Mouse (Mus musculus) urinary bladder, adult 2 months (tissue): ENCODE data around the gene Tatdn2. TPM values are rescaled to one million over a fixed set of nuclear protein-coding genes. Genes with fewer than 3 reads are reported as not detected.

ENCODE experiments used
- DNase-seq: peaks from one replicate; pipeline ENCODE4 v3.0.0; 2022; ENCODE audit warnings: low spot score
- polyA plus RNA-seq: library from polyadenylated mRNA; depleted of rRNA; stranded (reverse); fragments of >200 nt; gene quantifications from 2 replicates; pipeline ENCODE4 v1.2.3, GENCODE M21; 2012; rRNA removed

Gene Tatdn2
- polyA plus RNA-seq, result 29.3 and 31.7 TPM in 2 replicates

DNA sequence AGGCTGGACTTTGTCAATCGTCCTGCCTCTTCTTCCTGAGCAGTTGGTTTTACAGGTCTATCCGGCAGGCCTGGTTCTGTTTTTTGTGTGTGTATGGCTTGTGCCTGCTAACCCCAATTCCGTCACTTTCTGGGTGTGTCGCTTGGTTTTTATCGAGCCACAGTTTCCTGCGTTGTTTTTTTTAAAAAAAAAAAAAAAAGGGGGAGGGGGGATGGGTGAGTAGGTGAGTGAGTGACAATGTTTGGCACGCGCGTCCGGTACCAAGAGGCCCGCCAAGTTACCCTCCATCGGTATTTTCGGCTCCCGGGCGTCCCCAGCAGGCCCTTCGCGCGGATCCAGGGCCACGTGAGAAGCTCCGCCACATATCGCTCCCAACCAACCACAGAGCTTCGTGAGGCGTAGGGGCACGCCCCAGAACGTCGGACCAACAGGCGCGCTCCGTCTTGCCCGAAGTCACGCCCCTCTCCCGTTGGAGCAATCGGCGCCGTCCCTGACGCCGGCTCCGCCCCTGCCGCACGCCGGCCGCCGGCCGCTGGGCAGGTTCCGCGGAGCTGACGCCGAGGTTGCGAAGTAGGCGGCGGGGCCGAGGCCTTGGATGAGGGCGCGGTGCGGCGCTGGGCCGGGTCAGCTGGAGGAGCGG is at the start of gene Tatdn2:
Tatdn2 (plus strand) TSS at position 469 of the 640 bp plus-strand sequence.
- DNase-seq, result peak; percentile 96

DNA sequence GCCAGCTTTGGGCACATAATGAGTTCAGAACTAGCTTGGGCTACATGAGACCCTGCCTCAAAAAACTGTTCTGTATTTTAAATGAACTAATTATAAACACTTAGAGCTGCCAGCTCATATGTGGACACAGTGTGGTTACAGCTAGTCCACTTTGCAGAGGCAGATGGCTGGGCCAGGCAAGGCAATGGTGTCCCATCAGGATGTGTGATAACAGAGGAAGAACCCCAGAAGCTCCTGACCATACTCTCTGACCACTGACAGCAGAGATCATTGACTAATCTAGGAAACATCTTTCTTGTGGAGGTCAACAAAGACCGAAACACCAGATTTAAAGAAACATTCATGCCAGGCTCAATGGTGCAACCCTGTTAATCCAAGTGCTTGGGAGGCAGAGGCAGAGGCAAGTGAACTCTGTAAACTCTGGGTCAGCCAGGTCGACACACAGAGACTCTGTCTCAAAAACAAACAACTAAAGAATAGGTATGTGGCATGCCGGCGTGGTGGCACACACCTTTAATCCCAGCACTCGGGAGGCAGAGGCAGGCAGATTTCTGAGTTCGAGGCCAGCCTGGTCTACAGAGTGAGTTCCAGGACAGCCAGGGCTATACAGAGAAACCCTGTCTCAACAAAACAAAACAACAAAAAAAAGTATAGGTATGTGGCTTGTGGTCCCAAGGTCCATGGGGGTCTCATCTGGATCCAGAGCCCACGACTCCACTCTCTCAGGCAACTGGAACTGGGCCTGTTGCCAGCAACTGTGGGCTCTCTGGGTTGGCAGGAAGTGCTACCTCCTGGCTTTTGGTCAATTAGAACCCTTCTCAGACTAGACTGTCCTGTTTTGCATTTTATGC is 47.3 kb upstream of the Tatdn2 start:
- no peak for DNase-seq

DNA sequence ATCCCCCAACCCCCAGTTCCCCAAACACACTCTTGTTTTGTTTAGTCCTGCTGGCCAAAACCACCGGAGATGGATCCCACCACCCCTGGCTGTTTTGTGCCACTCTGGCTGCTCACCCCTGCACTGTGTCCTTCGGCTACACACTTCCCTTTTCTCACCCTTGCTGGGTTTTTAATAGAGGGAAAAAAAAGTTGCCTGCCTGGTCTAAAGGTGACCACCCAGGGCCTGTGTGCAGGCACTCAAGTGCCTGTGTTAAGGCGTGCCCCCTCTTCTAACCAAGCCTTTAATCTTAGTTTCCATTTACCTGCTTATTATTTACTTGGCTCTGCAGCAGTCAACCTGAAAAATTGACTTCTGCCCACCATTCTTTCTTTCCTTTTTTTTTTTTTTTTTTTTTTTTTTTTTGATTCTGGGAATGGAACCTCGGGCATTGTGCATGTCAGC is 46.6 kb upstream of the Tatdn2 start:
- no peak for DNase-seq

DNA sequence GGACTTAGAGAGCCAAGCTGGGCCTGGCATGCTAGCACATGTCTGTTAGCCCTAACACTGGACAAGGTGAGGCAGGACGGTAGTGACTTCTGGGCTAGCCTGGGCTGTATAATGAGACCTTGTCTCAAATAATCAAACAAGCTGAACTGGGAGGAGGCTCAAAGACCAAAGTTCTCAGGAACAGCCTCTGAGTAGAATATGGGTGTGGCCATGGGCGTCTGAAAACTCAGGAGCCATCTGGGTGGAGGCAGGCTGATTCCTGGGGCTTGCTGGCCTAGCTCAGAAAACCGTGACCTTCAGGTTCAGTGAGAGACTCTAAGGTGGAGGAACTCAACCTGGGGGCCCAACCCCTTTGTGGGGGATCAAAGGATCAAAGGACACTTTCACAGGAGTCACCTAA is 45.2 kb upstream of the Tatdn2 start:
- no peak for DNase-seq

DNA sequence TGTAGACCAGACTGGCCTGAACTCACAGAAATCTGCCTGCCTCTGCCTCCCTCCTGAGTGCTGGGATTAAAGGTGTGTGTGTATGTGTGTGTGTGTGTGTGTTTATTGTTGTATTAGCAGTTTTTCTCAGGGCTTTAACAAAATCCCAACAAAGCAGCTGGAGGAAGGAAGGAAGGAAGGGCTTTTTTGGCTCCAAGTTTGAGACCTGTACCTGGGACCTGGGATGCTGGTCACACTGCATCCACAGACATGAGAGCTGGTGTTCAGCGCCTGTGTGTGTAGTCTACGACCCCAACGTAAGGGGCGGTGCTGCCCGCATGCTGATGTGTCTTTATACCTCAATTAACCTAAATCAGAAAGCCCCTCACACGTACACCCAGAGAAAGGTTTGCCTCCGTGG is 43.3 kb upstream of the Tatdn2 start:
- DNase-seq, result no peak

DNA sequence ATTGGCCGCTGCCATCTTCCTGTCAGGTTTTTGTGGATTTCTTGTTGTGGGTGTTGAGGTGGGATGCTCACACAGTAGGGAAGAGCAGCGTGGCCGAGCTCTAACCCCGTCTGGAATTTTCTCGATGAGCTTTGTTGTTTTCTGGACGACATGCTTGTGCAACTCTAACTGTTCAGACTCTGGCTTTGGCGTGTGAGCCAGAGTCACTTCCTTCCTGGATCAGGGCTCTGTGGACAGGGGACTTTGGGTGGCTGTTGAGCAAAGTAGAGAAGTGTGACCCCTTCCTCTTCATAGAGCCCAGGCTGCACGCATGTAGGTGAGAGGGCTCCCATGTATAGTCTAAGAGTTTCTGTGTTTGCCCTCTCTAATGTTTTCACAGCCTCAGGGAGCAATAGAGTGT is 42.7 kb upstream of the Tatdn2 start:
- no peak for DNase-seq

DNA sequence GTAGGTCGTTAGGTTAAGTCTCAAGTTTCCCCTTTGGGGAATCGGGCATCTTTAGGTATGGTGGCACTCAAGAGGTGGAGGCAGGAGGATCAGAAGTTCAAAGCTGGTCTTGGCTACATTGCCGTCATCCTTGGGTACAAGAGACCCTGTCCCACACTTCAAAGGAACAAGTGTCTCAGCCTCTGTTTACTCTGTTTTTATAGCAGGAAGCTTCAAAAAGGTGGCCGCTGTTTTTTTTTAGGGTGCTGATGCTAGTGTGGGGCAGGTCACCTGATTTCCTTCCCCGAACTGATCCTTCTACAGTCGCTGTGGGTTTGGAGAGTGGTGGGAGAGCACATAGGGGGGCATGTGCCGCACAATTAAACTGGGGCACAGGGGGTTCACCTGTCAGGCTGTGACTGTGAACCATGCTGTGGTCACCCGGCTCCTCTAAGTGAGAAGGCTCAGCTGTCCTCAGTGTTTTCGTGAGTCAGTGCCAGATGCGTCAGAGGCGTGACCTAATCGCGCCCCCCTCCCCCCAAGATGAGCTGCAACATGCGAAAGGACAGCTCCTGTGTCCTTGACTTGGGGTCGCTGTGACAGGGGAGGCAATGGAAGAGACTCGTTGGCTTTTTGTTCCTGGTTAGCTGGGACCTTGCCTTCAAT is 42.0 kb upstream of the Tatdn2 start:
- no peak for DNase-seq

DNA sequence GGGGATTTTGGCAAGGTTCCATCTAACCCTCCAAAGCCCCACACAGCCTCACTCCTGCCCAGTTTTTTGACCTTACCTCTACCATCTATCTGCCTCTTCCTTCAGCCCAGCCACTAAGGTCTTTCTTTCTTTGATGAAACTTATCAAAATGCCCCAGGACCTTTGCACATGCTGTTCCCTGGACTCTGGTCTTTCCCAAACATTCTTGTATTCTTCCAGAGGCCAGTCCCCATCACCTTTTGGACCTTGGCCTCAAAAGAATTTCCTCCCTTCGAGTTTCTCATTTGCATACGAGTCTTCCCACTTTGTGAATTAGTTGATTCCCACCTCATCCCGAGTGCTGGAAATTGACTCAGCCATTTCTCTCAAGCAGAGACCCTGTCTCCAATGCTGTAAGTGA is 41.4 kb upstream of the Tatdn2 start:
- no peak for DNase-seq

DNA sequence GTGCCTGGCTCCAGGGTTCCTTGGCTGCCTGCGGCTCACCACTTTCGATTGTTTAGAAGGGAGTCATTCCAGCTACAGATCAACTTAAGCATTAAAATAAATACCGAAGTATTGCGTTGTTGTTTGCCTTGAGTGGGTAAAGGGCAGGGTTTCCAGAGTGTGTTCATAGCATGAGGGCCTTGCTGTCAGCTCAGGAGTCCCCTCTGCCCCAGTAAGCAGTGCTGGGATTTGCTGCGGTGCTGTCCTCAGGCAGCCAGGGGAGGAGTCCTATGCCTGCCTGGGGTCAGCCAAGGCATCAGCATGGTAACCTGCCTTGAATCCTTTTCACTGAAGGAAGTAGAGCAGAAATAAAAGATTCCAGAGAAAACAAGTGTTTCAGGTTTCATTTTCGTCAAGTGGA is 40.0 kb upstream of the Tatdn2 start:
- peak; percentile 48 for DNase-seq

DNA sequence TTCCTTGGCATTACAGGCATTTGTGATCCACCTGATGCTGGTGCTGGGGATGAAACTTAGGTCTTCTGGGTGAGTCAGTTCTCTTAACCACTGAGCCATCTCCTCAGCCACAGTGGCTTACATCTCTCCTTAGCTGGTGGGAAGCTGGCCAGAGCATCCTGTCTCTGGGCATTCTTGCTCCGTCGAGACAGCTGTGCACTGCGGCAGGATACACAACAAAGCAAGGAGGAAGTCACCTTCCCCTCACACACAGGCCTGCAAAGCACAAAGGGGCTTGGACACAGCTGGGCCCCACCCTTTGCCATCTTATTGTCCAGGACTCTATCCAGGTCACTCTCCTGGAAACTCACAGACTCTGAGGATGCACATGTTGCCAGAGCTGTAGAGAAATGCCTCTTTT is 38.6 kb upstream of the Tatdn2 start:
- no peak for DNase-seq

DNA sequence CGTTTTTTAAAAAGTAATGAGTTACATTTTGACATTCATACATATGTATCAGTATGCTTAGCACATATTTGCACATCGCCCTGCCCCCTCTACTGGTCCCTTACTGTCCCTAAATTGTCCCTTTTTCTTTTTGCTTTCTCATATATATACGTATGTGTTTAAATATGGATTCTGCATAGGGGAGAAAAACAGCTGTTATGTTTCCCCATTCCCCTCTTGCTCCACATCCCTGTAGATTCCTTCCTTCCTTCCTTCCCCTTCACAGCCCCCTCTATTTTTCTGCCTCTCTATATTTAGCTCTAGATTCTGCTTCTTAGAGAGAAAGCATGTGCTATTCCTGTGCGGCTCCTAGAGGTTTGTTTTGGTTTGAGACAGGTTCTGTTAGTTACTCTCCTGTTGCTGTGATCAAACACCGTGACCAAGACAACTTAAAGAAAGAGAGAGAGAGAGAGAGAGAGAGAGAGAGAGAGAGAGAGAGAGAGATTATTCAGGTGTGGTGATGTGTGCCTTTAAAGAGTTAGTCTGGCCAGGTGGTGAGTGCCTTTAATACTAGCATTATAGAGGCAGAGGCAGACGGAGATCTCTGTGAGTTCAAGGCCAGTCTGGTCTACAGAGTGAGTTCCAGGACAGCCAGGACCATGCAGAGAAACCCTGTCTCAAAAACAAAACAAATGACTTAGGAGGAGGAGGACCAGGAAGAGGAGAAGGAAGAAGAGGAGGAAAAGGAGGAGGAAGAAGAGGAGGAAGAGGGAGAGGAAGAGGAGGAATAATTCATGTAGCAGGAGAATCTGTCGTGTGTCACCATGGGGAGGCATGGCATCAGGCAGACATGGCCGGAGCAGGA is 37.0 kb upstream of the Tatdn2 start:
- DNase-seq, result no peak

DNA sequence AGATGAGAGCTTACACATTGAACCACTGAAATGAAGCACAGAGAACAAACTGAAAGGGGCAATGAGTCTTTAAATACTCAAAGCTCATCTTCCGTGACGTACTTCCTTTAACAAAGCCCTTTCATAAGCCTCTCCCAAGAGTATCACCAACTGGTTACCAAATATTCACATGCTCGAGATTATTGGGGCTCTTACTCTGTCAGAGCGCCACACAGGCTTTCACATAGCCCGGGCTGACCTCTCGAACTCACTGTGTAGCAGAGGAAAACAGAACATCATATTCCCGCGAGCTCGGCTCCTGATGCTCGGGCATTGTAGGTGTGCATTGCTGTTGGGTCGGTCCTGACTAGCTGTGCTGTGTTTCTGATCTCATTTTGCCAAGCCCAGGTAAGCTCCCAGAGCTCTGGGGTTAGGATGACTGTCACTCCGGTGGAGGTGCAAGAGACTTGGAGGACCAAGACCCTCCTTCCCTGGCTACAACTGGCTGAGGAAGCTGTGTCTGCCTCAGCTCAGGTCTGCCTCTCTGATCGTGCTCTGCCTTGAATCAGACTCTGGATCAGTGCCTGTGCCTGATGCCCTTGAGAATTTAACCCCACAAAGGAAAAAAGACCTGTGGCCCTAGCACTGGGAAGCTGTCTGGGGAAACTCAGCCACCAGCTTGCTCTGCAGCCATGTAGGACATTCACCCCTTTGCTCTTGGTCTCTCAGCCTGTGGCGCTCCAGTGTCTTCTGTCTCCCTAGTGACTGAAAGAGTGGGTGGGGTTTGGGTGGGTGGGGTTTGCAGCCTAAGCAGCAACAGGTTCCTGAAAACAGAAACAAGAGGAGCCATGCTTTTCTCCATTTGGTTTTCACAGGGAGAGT is 36.1 kb upstream of the Tatdn2 start:
- DNase-seq, result no peak

DNA sequence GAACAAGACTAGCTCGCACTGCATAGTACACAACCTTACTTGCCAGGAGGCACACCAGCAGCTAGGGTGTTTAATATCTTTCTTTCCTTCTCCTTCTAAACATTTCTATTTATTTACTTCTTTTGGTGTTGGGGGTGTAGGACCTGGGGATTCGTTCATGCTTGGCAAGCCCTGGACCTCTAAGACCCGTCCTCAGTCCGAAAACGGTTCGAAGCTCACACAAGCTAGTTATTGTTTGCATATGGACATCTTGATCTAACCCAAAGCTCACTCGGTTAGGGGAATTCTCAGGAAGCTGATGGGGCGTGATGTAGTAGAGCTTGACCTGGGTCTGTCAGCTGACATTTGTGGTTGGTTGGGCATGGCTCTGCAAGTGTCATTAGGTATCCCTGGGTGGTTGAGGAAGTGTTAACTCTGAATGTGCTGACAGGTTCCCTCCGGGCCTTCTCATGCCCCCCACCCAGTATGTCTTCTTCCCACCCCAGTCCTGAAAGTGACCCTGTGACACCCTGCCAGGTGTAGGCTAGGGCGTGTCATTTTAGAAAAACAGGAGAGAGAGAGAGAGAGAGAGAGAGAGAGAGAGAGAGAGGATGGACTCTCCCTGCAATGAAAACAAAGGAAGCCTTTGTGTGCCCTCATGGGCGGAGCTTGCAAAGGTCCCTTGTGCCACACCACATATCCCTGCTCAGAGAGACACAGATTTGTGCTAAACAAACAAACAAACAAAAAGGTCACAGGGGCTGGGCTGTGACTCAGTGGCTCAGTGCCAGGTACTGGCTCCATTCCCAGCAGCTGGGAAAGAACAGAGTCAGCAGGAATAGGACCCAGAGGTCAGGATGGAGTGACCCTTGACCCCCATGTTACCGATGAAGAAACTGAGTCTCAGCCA is 35.3 kb upstream of the Tatdn2 start:
- no peak for DNase-seq

DNA sequence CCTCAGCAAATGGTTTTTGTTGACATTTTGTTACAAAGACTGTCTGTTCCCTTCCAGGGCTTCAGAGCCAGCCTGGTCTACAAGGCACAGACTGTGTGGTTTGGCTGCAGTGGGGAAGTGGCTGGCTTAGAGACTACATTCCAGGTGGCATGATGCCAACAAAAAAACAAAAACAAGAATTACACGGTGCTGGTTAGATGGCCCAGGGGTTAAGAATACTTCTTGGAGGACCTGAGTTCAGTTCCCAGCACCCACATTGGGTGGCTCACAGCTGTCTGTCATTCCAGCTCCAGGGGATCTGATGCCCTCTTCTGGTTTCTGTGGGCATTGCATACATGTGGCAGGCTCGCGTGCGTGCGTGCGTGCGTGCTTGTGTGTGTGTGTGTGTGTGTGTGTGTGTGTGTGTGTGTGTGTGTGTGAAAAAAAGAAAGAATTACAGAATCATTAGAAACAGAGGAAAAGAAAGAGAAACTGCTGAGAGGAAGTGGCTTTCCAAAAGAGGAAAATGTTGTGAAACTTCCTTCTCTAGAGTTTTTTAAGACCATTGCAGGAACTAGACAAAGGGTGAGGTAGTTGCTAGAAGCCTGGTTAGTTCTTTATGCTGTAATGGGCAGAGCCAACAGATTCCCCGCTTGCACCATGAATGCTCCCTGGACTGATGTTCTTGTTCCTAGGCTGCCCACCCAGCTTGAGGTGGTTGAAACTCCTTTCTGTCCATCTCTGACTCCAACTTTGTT is 33.7 kb upstream of the Tatdn2 start:
- no peak for DNase-seq

DNA sequence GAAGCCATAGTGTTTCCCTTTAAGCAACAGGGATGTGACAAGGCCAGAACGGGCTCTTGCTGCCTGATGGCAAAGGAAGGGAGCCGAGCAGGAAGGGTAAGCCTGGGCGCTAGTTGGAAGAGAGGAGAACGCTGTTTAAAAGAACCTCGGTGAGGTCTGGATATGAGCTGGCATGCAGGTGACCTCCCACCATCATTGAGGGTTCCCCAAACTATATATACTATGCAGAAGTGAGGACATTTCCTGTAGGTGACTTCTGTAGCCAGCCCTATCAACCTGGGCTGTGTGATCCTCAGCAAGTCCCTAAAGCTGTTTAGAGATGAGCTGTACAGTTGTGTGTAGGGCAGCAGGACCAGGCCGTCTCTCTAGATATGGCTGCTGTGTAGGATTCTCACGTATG is 32.5 kb upstream of the Tatdn2 start:
- DNase-seq, result no peak

DNA sequence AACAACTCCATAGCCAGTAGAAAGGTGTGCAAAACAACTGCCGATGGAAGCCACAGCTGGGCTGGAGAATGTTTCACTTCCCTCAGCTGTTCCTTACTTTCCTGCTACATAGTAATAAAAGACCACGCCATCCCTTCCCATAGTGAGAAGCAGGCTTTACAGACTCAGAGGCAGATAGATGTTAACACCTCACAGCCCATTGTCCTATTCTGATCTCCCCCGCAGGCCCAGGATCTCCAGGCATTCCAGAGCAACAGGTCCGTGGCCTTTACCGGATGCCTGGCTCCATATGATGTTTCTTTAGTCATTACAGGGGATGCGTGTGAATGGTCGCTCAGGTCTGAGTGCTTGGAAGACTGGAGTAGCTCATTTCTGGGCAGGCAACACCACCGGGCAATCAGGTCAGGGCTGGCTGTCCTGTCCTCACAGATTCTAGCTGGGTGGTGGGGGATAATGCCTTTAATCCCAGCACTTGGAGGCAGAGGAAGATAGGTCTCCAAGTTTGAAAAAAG is 29.2 kb upstream of the Tatdn2 start:
- DNase-seq, result no peak

DNA sequence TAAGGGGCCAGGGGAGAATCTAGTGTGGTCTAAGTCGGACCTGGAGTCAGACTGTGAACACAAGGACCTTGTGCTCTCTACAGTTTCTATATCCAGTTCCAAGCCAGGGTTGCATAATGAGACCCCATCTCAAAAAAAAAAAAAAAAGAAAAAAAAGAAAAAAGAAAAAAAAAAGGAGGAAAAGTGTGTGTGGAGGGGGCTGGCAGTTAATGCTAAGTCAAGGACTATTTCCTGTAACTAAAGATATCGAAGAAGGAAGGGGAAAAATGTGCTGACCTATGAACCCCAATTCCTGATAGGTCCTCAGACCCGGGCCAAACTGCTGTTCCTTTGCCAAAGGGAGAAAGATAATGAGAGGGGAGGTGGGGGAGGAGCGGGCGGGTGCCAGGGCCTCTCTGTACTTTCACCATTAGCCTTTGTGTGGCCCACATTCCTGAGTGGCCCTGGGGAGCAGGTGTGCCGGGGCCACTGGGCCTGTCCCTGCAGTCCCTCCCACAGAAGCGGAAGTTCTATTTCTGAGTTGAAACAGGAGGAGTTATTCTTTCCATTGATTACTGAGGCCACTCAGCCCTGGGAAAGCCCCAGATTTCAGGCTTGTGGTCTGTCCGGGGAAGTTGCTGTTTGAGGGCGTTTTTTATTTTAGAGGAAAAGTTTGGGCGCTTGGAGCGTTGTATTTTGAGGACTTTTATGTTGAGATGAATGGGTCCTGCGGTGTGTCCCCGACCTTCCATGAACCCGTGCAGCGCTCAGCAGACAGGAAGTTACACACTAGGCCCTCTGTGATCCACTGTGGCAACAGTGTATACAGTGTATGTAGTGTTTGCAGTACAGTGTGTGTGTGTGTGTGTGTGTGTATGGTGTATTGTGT is 28.3 kb upstream of the Tatdn2 start:
- DNase-seq, result no peak

DNA sequence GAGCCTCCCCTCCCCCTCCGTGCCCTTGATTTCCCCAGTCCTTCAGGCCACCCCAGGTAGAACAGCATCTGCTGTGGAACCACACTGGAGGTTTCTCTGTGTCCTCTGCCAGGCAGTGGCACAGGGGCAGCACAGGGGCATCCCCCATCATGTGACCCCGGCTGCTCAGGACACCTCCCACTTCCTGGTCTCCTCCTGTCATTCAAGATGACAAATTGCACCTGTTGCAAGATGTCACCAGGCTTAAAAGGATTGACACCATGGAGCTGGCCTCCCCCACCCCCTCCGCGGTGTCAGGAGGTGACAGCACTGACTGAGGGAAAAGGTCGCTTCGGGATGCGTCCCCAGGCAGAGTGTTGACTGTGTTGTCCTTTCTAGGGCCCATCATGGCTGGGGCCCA is 27.0 kb upstream of the Tatdn2 start:
- no peak for DNase-seq
